Mouse (Mus musculus) hindlimb bud, embryonic 11.5 days (tissue): ENCODE data around the gene Kcnc1.

Experiments
- DNase-seq: peaks from one replicate; pipeline ENCODE4 v3.0.0-alpha.2; 2012; ENCODE audit warnings: low read depth, low spot score; ENCODE audit errors: extremely low spot score

The Kcnc1 gene

DNA sequence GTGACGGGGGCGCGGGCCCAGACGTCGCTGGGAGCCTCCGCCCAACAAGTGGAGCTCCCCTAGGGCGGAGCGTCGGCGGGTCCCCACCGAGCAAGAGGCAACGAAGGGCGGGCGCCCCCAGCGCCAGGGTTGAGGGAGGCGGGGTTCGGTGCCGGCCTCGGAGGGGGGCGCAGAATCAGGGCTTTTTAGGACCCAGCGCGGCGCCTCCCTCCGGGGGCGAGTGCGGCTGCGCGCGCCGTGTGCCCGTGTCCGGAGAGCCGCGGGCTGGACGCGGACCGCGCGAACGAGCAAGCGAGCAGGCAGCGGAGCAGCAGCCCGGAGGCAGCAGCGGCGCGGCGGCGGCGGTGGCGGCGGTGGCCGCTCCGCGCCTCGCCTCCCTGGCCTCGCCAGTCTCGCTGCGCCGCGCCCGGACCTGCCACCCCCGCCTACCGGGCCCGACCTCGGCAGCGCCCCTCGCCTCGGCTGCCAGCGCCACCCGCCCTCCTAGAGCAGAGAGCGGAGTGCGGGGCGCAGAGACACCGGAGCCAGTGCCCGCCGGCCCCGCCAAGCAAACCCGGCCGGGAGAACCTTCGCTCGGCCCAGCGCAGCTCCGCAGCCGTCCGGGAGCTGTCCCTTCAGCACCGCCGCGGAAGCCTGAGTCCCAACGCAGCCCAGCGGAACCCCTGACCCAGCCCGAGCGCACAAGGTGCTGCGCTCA is at the start of gene Kcnc1:
Gene Kcnc1 (plus strand): TSS at position 267 of the 697 bp plus-strand sequence.
- DNase-seq = peak; percentile 26

DNA sequence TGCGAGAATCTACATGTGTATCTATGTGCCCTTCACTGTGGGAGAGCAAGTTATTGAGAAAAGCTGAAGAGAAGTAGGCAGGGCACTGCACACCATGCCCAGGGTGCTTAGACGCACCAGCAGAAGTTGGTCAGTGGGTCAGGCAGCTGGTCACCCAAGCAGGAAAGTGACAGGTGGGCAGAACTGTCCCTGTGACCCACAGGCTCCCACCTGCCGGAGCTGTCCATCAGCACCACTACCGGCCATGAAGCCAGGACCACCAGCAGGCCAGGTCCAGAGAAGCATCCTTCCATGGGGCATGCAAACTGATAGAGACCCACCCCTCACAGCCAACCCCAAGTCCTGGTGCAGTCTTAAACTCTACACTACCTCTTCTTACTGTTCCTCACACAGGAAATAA is 48.6 kb upstream of the Kcnc1 start:
- no peak for DNase-seq

DNA sequence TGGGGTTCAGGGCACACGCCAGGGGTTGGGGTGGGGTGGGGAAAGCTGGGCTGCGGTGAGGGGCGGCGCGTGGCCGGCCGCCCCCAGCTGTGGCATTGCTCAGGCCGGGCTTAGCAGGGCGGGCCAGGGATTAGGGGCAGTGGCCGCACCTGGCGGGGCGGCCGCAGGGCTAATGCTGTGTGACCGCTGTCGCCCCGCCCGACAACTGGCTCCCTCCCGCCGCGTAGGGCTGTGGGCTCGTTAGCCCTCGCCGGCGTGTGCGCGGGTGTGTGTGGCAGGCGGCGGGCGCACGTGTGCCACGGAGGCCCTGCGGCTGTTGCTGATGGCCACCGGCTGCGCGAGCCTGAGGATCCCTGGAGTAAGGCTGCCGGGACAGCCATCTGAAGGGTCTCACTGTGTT is 47.5 kb upstream of the Kcnc1 start:
- no peak for DNase-seq

DNA sequence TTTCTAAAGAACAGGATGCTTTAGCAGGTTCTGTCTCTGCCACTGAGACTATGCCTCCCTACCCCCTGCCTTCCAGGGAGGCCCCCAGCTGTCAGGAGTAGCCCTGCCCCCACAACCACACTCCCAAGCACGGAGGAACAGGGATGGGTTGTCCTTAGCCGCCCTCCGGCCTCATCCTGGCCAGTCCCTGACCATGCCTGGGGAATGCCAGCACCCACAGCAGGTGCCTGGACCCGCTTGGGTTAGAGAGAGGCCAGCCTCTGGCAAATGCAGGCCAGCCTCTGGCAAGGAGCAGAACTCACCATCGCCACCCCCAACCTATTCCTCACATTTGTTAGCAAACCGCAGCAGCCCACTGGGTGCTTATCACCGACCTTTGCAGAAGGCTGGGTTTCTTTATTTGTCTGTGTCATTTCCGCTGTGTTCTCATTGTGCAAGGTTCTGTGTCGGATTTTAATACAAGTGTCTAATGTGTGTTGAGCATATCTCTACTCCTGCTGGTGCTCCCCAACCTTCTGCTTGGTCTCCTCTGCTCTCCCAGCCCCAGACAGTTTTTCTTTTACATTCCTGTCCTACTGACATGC is 46.1 kb upstream of the Kcnc1 start:
- DNase-seq = no peak

DNA sequence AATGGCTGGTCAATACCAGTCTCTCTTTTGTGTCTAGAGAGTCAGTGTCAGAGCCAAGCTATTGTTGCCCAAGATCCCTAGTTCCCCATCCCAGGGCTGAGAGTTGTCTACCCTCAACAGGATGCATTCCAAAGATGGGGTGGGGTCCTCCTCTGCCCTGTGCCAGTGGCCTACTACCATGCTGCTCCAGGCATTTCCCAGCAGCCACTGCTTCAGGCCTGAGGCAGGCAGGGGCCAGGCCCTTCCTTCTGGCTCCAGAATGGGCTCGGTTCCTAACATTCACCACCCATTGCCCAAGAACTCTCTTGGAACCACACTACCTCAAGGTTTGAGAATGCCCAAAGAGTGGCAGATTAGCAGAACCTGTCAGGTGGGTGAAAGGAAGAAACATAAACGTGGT is 43.5 kb upstream of the Kcnc1 start:
- DNase-seq = no peak

DNA sequence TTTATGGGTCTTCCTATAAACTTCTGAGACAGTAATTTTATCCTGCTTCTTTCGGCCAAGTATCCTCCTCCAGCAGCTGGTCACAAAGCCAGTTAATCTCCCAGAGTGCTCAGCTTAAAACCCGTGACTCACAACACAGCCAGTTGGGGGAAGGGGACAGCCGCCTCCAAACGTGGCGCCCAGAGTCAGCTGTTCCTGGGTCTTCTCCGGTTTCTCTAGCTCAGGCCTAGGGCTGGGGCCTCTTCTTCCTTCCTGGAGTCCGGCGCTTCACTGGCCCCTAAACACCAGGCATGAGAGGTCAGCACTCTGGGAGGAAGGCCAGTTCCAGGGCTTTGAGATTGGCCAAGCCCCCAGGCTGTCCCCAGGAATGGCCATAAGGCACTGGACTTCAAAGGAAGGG is 43.1 kb upstream of the Kcnc1 start:
- DNase-seq = no peak

DNA sequence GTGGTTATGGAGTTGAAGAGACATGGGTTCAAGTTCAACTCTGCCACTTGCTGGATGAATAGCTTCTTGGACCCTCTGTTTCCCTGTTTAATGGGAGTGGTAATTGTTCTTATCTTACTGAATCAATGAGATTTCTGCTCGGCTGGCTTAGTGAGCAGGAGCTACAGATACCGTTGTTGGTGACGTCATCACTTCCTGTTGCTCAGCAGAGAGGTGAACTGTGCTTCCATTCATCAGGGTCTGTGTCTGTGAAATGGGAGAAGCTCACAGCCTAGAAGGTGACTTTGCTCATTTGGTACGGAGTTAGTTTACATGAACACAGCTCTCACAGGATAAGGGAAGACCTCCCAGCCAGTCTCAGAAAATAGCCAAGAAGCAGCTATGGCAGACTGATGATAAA is 42.4 kb upstream of the Kcnc1 start:
- DNase-seq = no peak

DNA sequence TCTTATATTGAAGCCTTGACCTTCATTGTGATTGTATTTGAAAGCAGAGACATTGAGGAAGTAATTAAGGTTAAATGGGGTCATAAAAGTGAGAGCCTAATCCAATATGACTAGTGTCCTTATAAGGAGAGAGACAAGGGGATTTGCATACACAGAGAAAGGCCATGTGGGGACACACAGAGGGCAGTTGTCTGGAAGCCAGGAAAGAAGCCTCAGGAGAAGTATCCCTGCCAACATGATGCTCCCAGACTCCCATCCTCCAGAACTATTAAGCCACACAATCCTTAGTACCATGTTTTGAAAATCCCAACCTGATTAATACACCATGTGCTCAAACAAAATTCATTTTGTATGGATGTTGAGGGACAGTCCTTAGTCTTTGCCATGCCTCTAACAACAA is 34.5 kb upstream of the Kcnc1 start:
- DNase-seq = no peak

DNA sequence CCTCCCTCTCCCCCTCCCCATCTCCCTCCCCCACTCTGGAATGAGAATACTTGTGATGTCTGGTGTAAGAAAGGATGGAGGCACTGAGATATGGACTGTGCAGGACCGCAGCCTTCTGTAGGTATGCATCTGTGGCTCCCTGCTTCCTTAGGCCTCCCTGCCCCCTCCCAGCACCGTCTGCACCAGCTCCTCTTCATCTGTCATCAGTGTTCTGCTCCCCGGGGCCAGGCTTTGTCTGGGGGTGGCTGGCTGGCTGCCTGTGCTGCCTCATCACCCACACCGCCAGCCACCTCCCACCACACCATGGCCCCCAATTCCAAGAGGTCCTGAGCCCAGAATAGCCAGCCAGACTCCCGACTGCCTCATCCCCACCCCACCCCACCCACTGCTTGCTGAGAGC is 32.1 kb upstream of the Kcnc1 start:
- DNase-seq = no peak

DNA sequence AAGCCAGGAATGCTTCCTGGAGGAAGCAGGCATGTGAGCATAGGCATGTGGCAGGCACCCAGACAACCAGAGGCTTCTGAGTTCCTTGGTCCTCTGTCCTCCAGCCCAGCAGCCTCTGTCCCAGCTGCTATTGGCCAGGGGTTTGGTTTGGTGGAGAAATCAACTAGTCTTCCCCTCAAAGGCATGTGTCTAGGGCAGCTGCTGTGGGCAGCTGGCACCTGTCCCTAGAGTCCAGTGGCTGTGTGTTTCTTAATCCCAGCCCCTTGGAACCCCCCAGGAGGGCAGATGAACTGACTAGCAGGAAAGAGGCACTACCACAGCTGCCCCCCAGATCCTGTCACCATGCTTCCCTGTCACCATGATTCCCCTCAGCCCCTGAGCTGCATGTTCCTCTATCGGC is 30.5 kb upstream of the Kcnc1 start:
- no peak for DNase-seq

DNA sequence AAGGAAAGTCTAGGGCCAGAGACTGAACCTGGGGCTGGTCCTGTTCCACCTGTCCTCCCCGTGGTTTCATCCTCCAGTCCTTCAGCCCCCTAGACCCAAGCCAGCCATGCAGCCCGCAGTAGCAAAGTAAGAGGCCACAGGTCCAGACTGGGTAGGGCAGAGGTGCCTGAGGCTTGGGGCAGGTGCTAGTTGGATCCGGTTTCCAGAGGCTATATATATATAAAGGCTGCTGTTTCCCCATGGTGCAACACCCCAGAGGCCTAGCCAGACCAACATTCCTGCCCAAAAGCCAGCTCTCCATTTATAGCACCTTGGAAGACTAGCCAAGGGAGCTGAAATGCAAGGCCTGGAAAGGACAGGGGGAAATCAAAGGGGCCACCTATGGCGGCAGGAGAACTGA is 25.2 kb upstream of the Kcnc1 start:
- no peak for DNase-seq

DNA sequence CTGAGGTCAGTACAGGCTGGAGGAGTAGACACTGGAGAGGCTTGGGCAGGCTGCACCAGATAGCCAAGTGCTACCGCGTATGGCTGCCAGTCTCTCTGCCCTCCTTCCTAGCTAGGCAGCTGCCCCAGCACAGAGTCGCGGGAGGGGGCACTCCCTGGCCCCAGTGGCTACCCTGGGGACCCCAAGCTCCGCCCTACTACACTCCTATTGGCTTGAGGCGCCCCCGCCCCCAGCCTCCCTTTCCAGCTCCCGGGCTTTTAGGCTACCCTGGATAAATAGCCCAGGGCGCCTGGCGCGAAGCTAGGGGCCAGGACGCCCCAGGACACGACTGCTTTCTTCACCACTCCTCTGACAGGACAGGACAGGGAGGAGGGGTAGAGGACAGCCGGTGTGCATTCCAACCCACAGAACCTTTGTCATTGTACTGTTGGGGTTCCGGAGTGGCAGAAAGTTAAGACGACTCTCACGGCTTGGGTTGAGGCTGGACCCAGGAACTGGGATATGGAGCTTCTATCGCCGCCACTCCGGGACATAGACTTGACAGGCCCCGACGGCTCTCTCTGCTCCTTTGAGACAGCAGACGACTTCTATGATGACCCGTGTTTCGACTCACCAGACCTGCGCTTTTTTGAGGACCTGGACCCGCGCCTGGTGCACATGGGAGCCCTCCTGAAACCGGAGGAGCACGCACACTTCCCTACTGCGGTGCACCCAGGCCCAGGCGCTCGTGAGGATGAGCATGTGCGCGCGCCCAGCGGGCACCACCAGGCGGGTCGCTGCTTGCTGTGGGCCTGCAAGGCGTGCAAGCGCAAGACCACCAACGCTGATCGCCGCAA is 19.9 kb upstream of the Kcnc1 start, which contains the start of gene Myod1:
Gene Myod1 (plus strand): TSS at position 303 of the 836 bp plus-strand sequence.
- DNase-seq = no peak

DNA sequence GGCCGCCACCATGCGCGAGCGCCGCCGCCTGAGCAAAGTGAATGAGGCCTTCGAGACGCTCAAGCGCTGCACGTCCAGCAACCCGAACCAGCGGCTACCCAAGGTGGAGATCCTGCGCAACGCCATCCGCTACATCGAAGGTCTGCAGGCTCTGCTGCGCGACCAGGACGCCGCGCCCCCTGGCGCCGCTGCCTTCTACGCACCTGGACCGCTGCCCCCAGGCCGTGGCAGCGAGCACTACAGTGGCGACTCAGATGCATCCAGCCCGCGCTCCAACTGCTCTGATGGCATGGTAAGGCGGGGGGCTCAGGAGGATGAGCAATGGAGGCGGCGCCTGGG is 19.3 kb upstream of the Kcnc1 start:
- DNase-seq = no peak

DNA sequence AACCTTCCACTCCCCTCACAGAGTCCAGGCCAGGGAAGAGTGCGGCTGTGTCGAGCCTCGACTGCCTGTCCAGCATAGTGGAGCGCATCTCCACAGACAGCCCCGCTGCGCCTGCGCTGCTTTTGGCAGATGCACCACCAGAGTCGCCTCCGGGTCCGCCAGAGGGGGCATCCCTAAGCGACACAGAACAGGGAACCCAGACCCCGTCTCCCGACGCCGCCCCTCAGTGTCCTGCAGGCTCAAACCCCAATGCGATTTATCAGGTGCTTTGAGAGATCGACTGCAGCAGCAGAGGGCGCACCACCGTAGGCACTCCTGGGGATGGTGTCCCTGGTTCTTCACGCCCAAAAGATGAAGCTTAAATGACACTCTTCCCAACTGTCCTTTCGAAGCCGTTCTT is 18.2 kb upstream of the Kcnc1 start:
- DNase-seq = no peak

DNA sequence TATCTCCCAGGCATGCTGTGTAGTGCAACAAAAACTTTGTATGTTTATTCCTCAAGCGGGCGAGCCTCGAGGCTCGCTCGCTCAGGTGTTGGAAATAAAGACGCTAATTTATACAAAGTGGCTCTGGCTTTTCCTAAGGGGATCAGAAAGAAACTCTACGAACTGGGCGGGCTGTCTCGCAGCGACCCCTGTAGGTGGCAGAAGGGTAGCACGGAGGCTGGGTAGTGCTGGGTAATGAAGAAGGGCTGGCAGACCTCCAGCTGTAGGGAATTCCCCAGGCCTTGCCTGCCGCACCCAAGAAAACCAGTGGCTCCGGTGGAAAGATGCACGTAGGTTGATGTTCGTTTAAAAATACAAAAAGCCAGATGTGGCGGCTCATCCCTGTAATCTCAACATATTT is 17.3 kb upstream of the Kcnc1 start:
- peak; percentile 20 for DNase-seq

DNA sequence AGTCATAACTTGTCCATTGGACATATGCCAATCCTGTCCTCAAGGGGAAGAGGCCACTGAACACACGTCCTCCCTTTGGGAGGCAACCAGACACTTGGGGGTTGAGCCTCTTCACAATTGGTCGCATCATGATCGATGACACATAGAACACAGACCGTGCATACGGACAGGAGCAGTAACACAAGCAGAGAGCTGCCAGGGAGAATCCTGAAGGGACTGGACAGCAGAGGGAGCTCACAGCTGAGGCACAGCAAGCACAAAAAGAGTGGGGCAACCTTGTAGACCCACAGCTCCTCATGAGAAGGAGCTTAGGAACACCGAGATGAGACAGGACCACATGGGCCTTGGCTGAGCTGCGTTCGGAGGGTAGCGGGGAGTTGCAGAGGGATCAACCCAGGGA is 15.7 kb upstream of the Kcnc1 start:
- DNase-seq = no peak

DNA sequence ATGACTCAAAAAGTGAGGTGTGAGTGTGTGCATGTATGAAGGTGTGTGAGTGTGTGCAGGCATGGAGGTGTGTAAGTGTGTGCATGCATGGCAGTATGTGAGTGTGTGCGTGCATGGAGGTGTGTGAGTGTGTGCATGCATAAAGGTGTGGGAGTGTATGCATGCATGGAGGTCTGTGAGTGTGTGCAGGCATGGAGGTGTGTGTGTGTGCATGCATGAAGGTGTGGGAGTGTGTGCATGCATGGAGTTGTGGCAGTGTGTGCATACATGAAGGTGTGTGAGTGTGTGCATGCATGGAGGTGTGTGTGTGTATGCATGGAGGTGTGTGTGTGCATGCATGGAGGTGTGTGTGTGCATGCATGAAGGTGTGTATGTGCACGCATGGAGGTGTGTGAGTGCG is 8.9 kb upstream of the Kcnc1 start:
- no peak for DNase-seq

DNA sequence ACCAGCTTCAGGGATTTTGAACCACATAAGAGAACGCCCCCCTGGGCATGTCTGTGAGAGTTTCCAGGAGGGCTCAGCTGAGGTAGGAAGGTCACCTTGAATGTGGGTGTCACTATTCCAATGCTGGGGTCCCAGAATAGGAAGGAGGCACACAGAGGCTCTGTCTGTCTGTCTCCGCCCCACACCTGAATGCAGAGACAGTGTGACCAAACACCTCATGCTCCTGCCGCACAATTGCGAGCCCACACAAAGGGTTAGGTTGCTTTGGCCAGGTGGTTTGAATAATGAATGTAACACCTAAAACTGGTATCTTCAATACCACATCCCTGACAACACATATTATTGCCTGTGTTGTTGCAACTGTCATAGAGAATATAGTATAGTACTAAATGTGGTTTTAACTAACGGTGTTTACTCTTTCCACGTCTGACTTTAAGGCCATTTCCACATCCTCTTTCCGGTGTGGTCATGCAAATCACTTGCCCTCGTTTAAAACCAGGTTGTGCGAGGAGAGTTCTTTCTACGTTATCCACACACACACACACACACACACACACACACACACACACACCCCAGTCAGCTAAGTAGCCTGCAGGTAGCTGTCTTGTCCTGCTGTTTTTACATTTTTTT is 6.7 kb upstream of the Kcnc1 start:
- no peak for DNase-seq

DNA sequence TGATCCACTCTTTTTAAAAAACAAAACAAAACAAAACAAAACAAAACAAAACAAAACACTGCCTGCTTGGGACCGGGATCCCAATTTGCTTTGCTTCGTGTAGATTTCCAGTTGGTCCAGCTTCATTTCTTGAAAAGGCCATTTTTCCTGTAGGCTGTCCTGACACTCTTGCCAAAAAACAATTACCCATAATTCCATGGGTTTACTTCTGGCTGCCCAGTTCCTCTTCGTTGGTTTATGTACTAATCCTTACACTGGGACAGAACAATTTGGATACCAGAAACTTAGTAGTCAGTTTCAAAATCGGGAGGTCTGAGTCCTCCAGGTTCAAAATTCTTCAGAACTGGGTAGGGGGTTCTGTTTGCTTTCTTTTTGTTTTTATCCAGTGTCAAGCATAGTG is 6.1 kb upstream of the Kcnc1 start:
- DNase-seq = no peak

DNA sequence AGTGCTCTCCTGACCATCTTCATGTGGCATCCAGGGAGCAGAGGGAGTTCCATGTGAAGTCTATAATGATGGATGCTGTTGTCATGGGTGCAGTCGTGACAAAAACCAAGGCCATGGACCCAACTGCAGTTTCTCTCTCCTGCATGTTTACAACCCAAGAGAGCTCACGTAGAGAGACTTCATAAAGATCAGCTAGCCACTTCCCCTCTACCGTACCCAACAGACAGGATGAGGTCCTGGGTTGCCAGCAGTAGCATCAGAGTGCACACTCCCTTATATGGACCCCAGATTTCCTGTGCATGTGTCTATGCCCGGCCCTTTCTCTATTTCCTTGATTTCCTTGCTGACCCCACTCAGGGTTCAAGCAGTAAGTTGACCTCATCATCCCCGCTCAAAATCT is 4.6 kb upstream of the Kcnc1 start:
- DNase-seq = no peak

DNA sequence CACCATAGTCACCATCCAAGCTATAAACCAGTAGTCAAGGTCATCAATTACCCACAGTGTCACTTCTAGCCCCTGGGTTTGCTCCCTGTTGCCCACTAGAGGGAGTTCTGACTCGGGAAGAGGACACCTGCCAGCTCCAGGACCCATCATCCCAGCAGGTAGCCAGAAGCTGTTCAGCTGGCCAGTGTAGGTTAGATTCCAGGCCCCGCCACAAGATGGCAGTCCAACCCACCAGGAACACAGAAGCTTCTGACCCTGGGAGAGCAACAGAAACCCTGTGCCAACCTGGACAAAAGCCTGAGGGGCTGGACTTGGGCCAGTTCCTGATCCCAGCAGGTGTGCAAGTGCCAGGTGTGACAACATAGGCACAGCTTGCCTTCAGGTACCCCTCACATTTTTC is 3.2 kb upstream of the Kcnc1 start:
- DNase-seq = peak; percentile 10
